Mouse (Mus musculus) layer of hippocampus, postnatal 25 days (tissue): ENCODE data around the gene Nemf. TPM values are rescaled to one million over a fixed set of nuclear protein-coding genes. Genes with fewer than 3 reads are reported as not detected.
A peak's percentile ranks its signal among the peaks of the same experiment; 100 is the strongest.

ENCODE experiments used
- DNase-seq, 2 experiments: peaks; one replicate each; pipeline ENCODE4 v3.0.0; 2022; ENCODE audit warnings: mixed read lengths in 2 of 2, low spot score in 1 of 2; ENCODE audit errors: extremely low spot score in 1 of 2
- total RNA-seq, 2 experiments: library from RNA; stranded (reverse); gene quantifications; 2 replicates each; pipeline ENCODE4 v1.2.3; 2021

The Nemf gene
- total RNA-seq, 2 experiments from 2014 or later, result 41.3 to 43.3 TPM

- no peak for DNase-seq
Measured at GRCm38 (mm10) chr12:69331187-69331586, 25.8 kb downstream of the Nemf start.

DNA sequence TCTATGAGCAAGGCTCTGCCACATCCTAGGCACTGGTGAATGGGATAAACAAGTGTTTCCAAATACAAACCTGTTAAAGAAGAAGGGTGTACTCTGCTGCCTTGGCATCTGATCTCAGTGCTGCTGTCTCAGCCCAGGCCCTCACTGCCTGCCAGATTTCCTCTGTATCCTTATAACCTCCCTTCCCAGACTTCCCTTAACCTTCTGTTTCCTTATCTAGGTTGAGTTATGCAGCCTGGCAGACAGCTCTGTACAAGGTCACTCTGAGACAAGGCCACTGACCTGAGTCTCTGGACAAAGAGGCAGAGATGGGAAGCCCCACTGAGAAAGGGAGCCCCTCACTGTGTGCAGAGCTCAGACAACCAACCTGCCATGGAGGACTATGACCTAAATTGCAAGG lies 38.5 kb downstream of the Nemf start:
- DNase-seq, result no peak

- no peak for DNase-seq
Measured at GRCm38 (mm10) chr12:69309659-69310058, 47.3 kb downstream of the Nemf start.

- DNase-seq, result no peak
Measured at GRCm38 (mm10) chr12:69306333-69306732, 50.6 kb downstream of the Nemf start.

- DNase-seq, result no peak
Measured at GRCm38 (mm10) chr12:69304051-69304450, 52.9 kb downstream of the Nemf start.

DNA sequence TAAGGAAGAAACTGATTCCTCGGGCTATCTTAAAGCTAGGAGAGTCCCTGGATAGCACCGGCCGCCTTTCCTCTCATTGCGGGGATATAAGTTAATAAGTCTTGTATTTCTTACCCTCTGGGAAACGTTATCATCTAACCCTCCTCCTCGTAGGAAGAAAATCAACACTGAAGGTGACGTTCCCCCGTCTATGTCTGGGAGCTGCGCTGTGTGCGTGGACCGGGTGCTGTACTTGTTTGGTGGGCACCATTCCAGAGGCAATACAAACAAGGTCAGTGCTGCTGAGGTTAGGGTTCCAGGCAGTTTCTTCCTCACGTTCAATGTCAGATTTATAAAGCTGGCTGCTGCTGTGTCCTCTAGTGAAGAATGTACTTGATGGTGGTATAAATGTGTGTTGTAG lies 54.8 kb downstream of the Nemf start:
- DNase-seq, result no peak

GRCm38 (mm10) chr12:69300391-69300790 lies 56.6 kb downstream of the Nemf start:
- no peak for DNase-seq

DNA sequence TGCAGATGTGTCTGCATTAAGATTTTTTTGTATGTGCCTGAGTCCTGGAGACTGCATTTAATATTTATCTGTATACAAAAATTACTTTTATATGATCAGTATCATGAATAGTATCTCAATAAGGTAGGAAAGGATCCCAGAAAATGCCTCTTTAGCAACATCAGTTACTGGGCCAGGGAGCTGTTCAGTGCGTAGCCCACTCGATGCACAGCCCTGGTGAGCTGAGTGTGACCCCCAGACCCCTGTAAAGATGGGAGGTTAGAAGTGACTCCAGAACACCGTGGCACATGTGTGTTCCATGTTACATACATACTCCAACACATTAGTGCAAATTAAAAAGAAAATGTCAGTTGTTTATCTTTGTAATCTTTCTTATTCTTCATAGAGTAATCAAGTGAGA lies 57.1 kb downstream of the Nemf start:
- no peak for DNase-seq

GRCm38 (mm10) chr12:69299231-69299630 lies 57.7 kb downstream of the Nemf start:
- no peak for DNase-seq

GRCm38 (mm10) chr12:69298281-69298680 lies 58.7 kb downstream of the Nemf start:
- DNase-seq, result no peak

- DNase-seq, result no peak
Measured at GRCm38 (mm10) chr12:69297411-69298150, 59.4 kb downstream of the Nemf start.

DNA sequence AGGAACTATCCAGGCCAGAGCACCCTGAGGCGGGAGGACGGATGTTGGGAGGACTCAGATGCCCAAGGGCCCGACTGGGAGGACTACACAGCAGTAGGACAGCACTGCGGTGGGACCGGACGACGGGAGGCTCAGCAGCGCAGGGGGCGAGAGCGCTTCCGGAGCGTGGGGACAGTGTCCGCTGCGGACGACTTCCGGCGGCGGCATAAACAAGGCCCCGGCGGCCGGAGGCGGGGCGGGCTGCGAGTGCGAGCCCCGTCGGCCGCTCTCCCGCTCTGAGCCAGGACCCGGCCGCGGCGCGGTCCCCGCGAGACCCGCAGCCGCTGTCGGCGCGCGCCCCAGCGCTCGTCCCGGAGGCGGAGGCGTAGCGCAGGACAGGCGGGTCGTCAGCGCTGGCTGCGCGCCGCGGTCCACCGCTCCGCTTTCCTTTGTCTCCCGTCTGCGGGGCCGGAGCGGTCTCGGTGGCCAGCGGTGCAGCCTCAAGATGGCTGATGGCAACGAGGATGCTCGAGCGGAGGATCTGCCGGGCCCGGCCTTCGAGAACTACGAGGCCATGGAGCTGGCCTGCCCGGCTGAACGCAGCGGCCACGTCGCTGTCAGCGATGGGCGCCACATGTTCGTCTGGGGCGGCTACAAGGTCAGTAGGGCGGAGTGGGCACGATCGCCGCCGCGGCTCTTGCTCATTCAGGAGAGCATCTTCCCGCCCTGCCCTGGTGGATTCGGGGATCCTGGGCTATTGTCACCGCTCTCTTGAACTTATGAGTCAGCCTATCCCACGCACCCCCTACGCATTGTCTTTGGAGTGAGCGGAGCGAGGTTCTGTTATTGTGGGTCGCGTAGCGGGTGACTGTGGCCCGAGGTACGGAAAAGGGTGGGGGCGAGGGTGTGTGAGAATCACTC lies 60.2 kb downstream of the Nemf start, which contains the start of gene Klhdc2:
Klhdc2 (plus strand) TSS at position 171 of the 900 bp plus-strand sequence.
- peak; percentile 71 to 82 for DNase-seq

DNA sequence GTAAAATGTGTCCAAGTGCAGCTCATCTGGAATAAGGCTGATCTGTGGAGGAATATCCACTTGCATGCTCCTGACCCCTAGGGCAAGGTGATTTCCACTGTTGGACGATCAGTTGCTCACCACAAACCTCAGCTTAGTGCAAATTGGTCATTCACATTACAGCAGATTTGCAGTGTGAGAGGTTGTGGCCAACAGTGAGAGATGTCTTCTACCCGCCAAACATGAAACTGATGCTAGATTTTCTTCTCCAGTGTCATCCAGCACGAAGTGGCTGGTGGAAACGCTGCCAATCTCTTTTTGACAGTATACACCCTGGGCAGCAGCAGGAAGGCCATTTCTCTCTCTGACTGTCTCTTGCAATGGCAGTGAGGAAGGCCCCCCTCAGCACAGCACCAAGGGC lies 61.3 kb downstream of the Nemf start:
- DNase-seq, result no peak

DNA sequence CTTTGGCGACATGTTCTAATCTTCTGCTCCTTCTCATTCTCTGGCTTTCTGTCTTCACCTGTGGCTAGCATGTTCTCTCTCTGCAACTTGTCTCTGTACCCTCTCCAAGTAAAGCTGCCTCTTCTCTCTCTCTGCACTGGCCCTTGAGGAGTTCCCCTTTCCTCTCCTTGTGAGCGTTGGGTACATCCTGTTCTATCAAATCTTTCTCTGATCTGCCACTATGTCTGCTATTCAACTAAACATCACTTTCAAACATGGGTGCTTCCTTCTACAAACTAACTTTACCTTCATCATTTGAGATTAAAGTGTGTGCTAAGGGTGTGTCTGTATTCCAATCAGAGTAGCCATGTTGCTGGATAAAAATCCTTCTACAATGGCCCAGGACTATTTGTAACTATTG lies 62.0 kb downstream of the Nemf start:
- no peak for DNase-seq

DNA sequence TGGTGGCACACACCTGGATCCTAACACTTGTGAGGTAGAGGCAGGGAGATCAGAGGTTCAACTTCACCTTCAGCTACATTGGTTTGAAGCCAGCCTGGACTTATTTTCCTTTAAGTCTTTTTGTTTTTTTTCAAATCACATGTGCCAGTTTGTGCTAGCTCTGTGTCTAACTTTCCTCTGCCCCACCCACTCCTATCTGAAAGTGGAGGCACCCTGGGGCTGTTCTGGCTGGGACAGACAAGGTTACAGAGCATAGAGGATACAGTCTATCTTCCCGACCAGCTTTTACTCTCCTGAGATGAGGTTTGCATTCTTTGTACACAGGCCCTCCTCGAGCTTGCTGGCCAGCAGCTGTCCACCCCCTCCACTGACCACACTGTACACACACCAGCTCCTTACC lies 63.1 kb downstream of the Nemf start:
- DNase-seq, result no peak

- DNase-seq, result no peak
Measured at GRCm38 (mm10) chr12:69292401-69292800, 64.6 kb downstream of the Nemf start.

GRCm38 (mm10) chr12:69288699-69289098 lies 68.3 kb downstream of the Nemf start:
- no peak for DNase-seq

- DNase-seq, result no peak
Measured at GRCm38 (mm10) chr12:69287535-69287934, 69.4 kb downstream of the Nemf start.

DNA sequence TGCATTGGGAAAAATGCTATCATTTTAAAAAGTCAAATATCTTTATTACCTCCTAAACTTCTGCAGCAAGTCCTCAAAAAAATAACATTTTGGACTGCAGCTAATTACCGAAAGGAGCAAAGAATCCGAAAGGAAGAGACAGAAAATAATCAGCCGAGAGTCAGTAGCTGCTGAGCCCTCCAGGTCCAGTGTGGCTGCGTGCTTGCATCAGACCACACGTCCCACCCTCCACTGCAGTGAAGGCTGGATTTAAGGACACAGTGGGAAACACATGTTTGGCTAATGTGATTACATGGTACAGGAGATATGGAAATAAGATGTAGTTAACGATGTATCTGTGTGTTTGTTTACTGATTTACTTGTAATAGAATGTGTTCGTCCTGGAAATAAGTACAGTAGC lies 73.8 kb downstream of the Nemf start:
- no peak for DNase-seq

GRCm38 (mm10) chr12:69280915-69281314 lies 76.0 kb downstream of the Nemf start:
- DNase-seq, result no peak

DNA sequence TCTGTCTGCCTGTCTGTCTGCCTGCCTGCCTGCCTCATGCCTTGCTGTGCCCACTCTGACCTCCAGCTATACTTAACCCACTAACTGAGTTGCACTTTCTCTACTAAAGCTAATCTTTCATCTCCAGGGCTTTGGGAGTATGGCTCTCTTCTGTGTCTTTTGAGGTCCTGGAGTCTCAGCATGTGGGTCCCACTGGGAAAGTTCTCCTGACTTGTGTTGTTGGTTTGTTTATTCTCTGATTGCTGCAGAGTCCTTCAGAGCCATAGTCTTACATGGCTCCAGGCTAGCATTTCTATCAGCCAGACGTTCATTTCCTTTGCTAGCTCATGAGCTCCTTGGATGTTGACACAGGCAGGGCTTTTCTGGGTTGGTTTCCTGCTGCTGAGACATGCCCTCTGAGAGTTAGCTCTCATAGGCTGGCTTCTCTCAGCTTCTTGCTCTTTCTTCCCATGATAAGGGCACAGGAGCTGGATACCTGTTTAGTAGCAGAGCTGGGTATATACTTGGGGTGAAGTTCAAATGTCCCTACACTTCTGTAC lies 77.0 kb downstream of the Nemf start:
- no peak for DNase-seq
